Mouse (Mus musculus) MEL (cell line): Measurements from ENCODE around the gene Zfp775. TPM values are rescaled to one million over a fixed set of nuclear protein-coding genes. Genes with fewer than 3 reads are reported as not detected.

Source experiments
- DNase-seq: peaks from one replicate; pipeline ENCODE4 v3.0.0; 2011; ENCODE audit warnings: low read depth, low spot score
- H3K27ac ChIP-seq: 2 replicates; pipeline ENCODE4 v1.5.1; 2012; ENCODE audit warnings: low read depth, mild to moderate bottlenecking, control low read depth, low read length, moderate library complexity; ENCODE audit not compliant: control insufficient read depth
- H3K27me3 ChIP-seq, 2 experiments: fragments of 150-350 bp in 1 of 2; sonication (generic) in 1 of 2; 2 replicates each; pipeline ENCODE4 v1.6.1; 2012; ENCODE audit warnings: low read length in 2 of 2, mild to moderate bottlenecking in 2 of 2, improper control_type of control experiment in 1 of 2, moderate library complexity in 1 of 2; ENCODE audit not compliant: insufficient read depth in 2 of 2, control insufficient read depth in 1 of 2
- H3K36me3 ChIP-seq, 2 experiments: 2 replicates each; pipeline ENCODE4 v1.6.1; 2012 to 2014; ENCODE audit warnings: low read length in 2 of 2, improper control_type of control experiment in 1 of 2, inconsistent platforms in 1 of 2, mild to moderate bottlenecking in 1 of 2; ENCODE audit not compliant: insufficient read depth in 2 of 2, control insufficient read depth in 1 of 2
- H3K4me1 ChIP-seq, 2 experiments: fragments of 150-350 bp in 1 of 2; sonication (generic) in 1 of 2; 2 replicates each; pipeline ENCODE4 v1.6.1; 2012; ENCODE audit warnings: low read length in 2 of 2, improper control_type of control experiment in 1 of 2, mild to moderate bottlenecking in 1 of 2; ENCODE audit not compliant: insufficient read depth in 2 of 2, control insufficient read depth in 1 of 2
- H3K4me3 ChIP-seq, 2 experiments: fragments of 150-350 bp in 1 of 2; sonication (generic) in 1 of 2; 2 replicates each; pipeline ENCODE4 v1.5.1; 2012; ENCODE audit warnings: low read depth in 2 of 2, low read length in 2 of 2, mild to moderate bottlenecking in 2 of 2, moderate library complexity in 2 of 2, control low read depth in 1 of 2, improper control_type of control experiment in 1 of 2; ENCODE audit not compliant: control insufficient read depth in 1 of 2, insufficient read depth in 1 of 2
- H3K79me2 ChIP-seq: 2 replicates; pipeline ENCODE4 v1.6.1; 2012; ENCODE audit warnings: mild to moderate bottlenecking, low read length, moderate library complexity; ENCODE audit not compliant: control insufficient read depth, poor library complexity, insufficient read depth
- H3K9ac ChIP-seq: 2 replicates; pipeline ENCODE4 v1.6.1; 2012; ENCODE audit warnings: low read depth, mild to moderate bottlenecking, control low read depth, low read length, moderate library complexity; ENCODE audit not compliant: control insufficient read depth, poor library complexity, severe bottlenecking
- H3K9me3 ChIP-seq: fragments of 150-350 bp; sonication (generic); replicated peaks from 2 replicates; pipeline ENCODE4 v1.6.1; 2012; ENCODE audit warnings: mild to moderate bottlenecking, low read length, improper control_type of control experiment, moderate library complexity; ENCODE audit not compliant: insufficient read depth
- BHLHE40 ChIP-seq: IDR thresholded peaks from 2 replicates; pipeline ENCODE4 v1.6.1; 2012; ENCODE audit warnings: low read depth, mild to moderate bottlenecking, inconsistent platforms, low read length, improper control_type of control experiment, borderline replicate concordance
- CHD1 ChIP-seq: IDR thresholded peaks from 2 replicates; pipeline ENCODE4 v1.6.1; 2012; ENCODE audit warnings: low read depth, mild to moderate bottlenecking, inconsistent platforms, low read length, improper control_type of control experiment
- CTCF ChIP-seq, 3 experiments: IDR thresholded peaks in 2 of 3; conservative IDR thresholded peaks in 1 of 3; 2 replicates each; pipeline ENCODE4 v1.5.1; 2011 to 2012; ENCODE audit warnings: low read length in 3 of 3, low read depth in 2 of 3, mild to moderate bottlenecking in 2 of 3, improper control_type of control experiment in 1 of 3, inconsistent platforms in 1 of 3, mixed read lengths in 1 of 3, moderate library complexity in 1 of 3; ENCODE audit not compliant: control insufficient read depth in 1 of 3, insufficient read depth in 1 of 3, poor library complexity in 1 of 3, severe bottlenecking in 1 of 3
- ELF1 ChIP-seq: IDR thresholded peaks from 2 replicates; pipeline ENCODE4 v1.6.1; 2014; ENCODE audit warnings: low read depth, mild to moderate bottlenecking, inconsistent platforms, low read length, improper control_type of control experiment, moderate library complexity
- EP300 ChIP-seq, 2 experiments: IDR thresholded peaks; 2 replicates each; pipeline ENCODE4 v1.6.1; 2011; ENCODE audit warnings: improper control_type of control experiment in 2 of 2, low read length in 2 of 2, low read depth in 1 of 2, mild to moderate bottlenecking in 1 of 2
- GABPA ChIP-seq: IDR thresholded peaks from 2 replicates; pipeline ENCODE4 v1.6.1; 2012; ENCODE audit warnings: low read depth, mild to moderate bottlenecking, inconsistent platforms, low read length, improper control_type of control experiment, moderate library complexity
- JUND ChIP-seq: IDR thresholded peaks from 2 replicates; pipeline ENCODE4 v1.6.1; 2011; ENCODE audit warnings: low read depth, mild to moderate bottlenecking, improper control_type of control experiment, low read length
- MAFK ChIP-seq: IDR thresholded peaks from 2 replicates; pipeline ENCODE4 v1.6.1; 2011; ENCODE audit warnings: low read depth, mild to moderate bottlenecking, low read length, improper control_type of control experiment, borderline replicate concordance
- MAX ChIP-seq: IDR thresholded peaks from 2 replicates; pipeline ENCODE4 v1.6.1; 2011; ENCODE audit warnings: low read length, improper control_type of control experiment
- MAZ ChIP-seq: IDR thresholded peaks from 2 replicates; pipeline ENCODE4 v1.6.1; 2012; ENCODE audit warnings: low read depth, mild to moderate bottlenecking, inconsistent platforms, low read length, improper control_type of control experiment
- MEF2A ChIP-seq: IDR thresholded peaks from 2 replicates; pipeline ENCODE4 v1.6.1; 2014; ENCODE audit warnings: low read depth, mild to moderate bottlenecking, inconsistent platforms, low read length, improper control_type of control experiment; ENCODE audit not compliant: poor library complexity, insufficient replicate concordance, severe bottlenecking; ENCODE audit errors: extremely low read depth
- MXI1 ChIP-seq: IDR thresholded peaks from 2 replicates; pipeline ENCODE4 v1.6.1; 2011; ENCODE audit warnings: mild to moderate bottlenecking, low read depth, low read length, improper control_type of control experiment
- NELFE ChIP-seq: IDR thresholded peaks from 2 replicates; pipeline ENCODE4 v1.6.1; 2011; ENCODE audit warnings: low read depth, low read length, improper control_type of control experiment
- NRF1 ChIP-seq: IDR thresholded peaks from 2 replicates; pipeline ENCODE4 v1.6.1; 2014; ENCODE audit warnings: low read depth, mild to moderate bottlenecking, inconsistent platforms, low read length, improper control_type of control experiment, moderate library complexity; ENCODE audit not compliant: poor library complexity, insufficient read depth, severe bottlenecking
- POLR2AphosphoS2 ChIP-seq: IDR thresholded peaks from 2 replicates; pipeline ENCODE4 v1.6.1; 2011; ENCODE audit warnings: low read length, improper control_type of control experiment
- POLR2AphosphoS5 ChIP-seq: IDR thresholded peaks from 2 replicates; pipeline ENCODE4 v1.6.1; 2012; ENCODE audit warnings: low read depth, borderline replicate concordance, mild to moderate bottlenecking, inconsistent platforms, low read length, moderate library complexity, mixed read lengths
- RAD21 ChIP-seq: IDR thresholded peaks from 2 replicates; pipeline ENCODE4 v1.6.1; 2011; ENCODE audit warnings: mild to moderate bottlenecking, low read depth, low read length, improper control_type of control experiment
- SIN3A ChIP-seq: IDR thresholded peaks from 2 replicates; pipeline ENCODE4 v1.6.1; 2012; ENCODE audit warnings: low read length, improper control_type of control experiment, inconsistent platforms
- SMC3 ChIP-seq: IDR thresholded peaks from 2 replicates; pipeline ENCODE4 v1.6.1; 2011; ENCODE audit warnings: low read depth, low read length, improper control_type of control experiment
- TBP ChIP-seq: IDR thresholded peaks from 2 replicates; pipeline ENCODE4 v1.8.0; 2011; ENCODE audit warnings: low read depth, low read length, improper control_type of control experiment
- TCF12 ChIP-seq: IDR thresholded peaks from 2 replicates; pipeline ENCODE4 v1.6.1; 2014; ENCODE audit warnings: low read depth, mild to moderate bottlenecking, inconsistent platforms, low read length, improper control_type of control experiment, moderate library complexity
- UBTF ChIP-seq: IDR thresholded peaks from 2 replicates; pipeline ENCODE4 v1.6.1; 2012; ENCODE audit warnings: low read depth, mild to moderate bottlenecking, inconsistent platforms, low read length, improper control_type of control experiment, moderate library complexity, borderline replicate concordance; ENCODE audit not compliant: insufficient read depth
- USF1 ChIP-seq: IDR thresholded peaks from 2 replicates; pipeline ENCODE4 v1.6.1; 2014; ENCODE audit warnings: low read depth, mild to moderate bottlenecking, inconsistent platforms, low read length, improper control_type of control experiment, moderate library complexity
- USF2 ChIP-seq, 2 experiments: IDR thresholded peaks; 2 replicates each; pipeline ENCODE4 v1.6.1; 2011 to 2012; ENCODE audit warnings: improper control_type of control experiment in 2 of 2, low read length in 2 of 2, borderline replicate concordance in 1 of 2, inconsistent platforms in 1 of 2, low read depth in 1 of 2, mild to moderate bottlenecking in 1 of 2; ENCODE audit not compliant: insufficient read depth in 1 of 2
- ZC3H11A ChIP-seq: IDR thresholded peaks from 2 replicates; pipeline ENCODE4 v1.6.1; 2012; ENCODE audit warnings: low read depth, mild to moderate bottlenecking, inconsistent platforms, low read length, improper control_type of control experiment
- ZMIZ1 ChIP-seq: IDR thresholded peaks from 2 replicates; pipeline ENCODE4 v1.6.1; 2012; ENCODE audit warnings: low read depth, mild to moderate bottlenecking, inconsistent platforms, low read length, improper control_type of control experiment, moderate library complexity
- polyA plus RNA-seq, 2 experiments: library from polyadenylated mRNA; stranded (reverse) in 1 of 2; unstranded in 1 of 2; fragments of >175 nt in 1 of 2; fragments of >200 nt in 1 of 2; gene quantifications; 2 replicates each; pipeline versions ENCODE4 v1.2.1 to v1.2.4; 2012; ENCODE audit warnings: low replicate concordance in 2 of 2, low read depth in 1 of 2; ENCODE audit not compliant: insufficient read length in 2 of 2, insufficient read depth in 1 of 2, missing spikeins in 1 of 2
- total RNA-seq: library from RNA; depleted of rRNA; stranded (reverse); fragments of 300-350 nt; gene quantifications from 2 replicates; pipeline ENCODE4 v1.2.3, GENCODE M21; 2012

Zfp775 gene
- total and polyA plus RNA-seq, 3 experiments = not detected

DNA sequence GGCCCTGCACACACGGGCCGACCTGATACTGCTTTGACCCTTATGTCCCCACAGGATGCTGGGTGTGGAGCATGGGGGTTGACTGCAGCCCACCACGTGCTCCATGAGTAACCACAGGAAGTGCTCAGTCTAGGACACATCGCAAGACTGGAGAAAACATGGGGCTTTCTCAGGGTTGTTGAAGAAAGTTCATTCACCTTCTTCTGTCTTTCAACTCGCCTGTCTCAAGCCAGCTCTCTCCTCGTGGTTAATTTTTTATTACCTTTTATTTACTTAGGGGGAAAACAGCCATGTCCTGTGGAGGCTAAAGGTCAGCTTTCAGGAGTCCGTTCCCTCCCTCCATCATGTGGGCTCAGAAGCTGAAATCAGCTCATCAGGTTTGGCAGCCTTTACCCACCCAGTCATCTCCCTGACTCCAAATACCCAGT is 64.3 kb downstream of the Zfp775 start:
- no peak for TF ChIP-seq CHD1
- TF ChIP-seq NELFE = no peak
- TF ChIP-seq MAX = no peak
- TF ChIP-seq POLR2AphosphoS5 = no peak
- no peak for TF ChIP-seq ZMIZ1
- TF ChIP-seq MAZ = no peak
- no peak for TF ChIP-seq ELF1
- no peak for TF ChIP-seq CTCF (IDR thresholded peaks at IDR 0.05 in 2 of 3, conservative IDR thresholded peaks at IDR 0.05 in 1 of 3; ENCODE audit: control insufficient read depth in 1 of 3, insufficient read depth in 1 of 3, low read depth in 2 of 3, low read length in 3 of 3, poor library complexity in 1 of 3, severe bottlenecking in 1 of 3)
- TF ChIP-seq JUND = no peak
- TF ChIP-seq POLR2AphosphoS2 = no peak
- no peak for TF ChIP-seq SMC3
- no peak for TF ChIP-seq USF2 (IDR thresholded peaks at IDR 0.05; ENCODE audit: borderline replicate concordance in 1 of 2, insufficient read depth in 1 of 2, low read depth in 1 of 2, low read length in 2 of 2)
- TF ChIP-seq SIN3A = no peak
- no peak for TF ChIP-seq USF1
- TF ChIP-seq NRF1 = no peak
- TF ChIP-seq TCF12 = no peak
- TF ChIP-seq ZC3H11A = no peak
- no peak for TF ChIP-seq EP300 (IDR thresholded peaks at IDR 0.05; ENCODE audit: low read depth in 1 of 2, low read length in 2 of 2)
- TF ChIP-seq MEF2A = no peak
- Histone ChIP-seq H3K9me3 (no peaks in the 10 kb centered on the region), H3K79me2 (no peaks in the 10 kb centered on the region), H3K27me3 (no peaks in the 10 kb centered on the region), H3K36me3 (no peaks in the 10 kb centered on the region), H3K9ac (no peak overlapping the region), H3K4me1 (no peaks in the 10 kb centered on the region), H3K4me3 (no peak overlapping the region), H3K27ac (no peak overlapping the region)
- no peak for DNase-seq

DNA sequence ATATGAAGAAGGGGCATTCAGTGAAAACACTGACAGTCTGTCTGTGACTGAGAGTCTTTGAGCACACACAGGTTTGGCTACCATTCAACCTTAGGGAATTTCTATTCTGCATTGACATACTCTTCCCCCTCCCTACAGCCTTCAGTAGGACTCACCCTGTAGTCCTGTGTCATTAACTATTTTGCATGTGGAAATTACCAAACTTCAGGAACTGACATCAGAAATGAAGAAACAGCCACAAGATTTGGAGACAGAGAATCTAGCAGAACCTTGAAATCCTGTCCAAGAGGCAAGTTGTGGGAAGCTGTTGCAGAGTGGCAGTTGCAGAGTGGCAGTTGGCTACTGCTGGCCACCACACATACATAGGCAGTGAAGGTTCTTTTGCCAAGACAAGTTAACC is 66.2 kb downstream of the Zfp775 start:
- no peak for DNase-seq
- no peak overlapping the region for H3K27ac ChIP-seq
- no peaks in the 10 kb centered on the region for H3K4me1 ChIP-seq
- H3K36me3 ChIP-seq = no peaks in the 10 kb centered on the region
- H3K79me2 ChIP-seq = no peaks in the 10 kb centered on the region
- no peak overlapping the region for H3K4me3 ChIP-seq
- H3K27me3 ChIP-seq = no peaks in the 10 kb centered on the region
- H3K9ac ChIP-seq = no peak overlapping the region
- no peak for TF ChIP-seq UBTF
- no peak for TF ChIP-seq SIN3A
- no peak for TF ChIP-seq NELFE
- TF ChIP-seq TBP = no peak
- TF ChIP-seq ZC3H11A = no peak
- TF ChIP-seq MEF2A = no peak
- no peak for TF ChIP-seq MXI1
- no peak for TF ChIP-seq GABPA
- TF ChIP-seq MAFK = no peak
- no peak for TF ChIP-seq CTCF (IDR thresholded peaks at IDR 0.05 in 2 of 3, conservative IDR thresholded peaks at IDR 0.05 in 1 of 3; ENCODE audit: control insufficient read depth in 1 of 3, insufficient read depth in 1 of 3, low read depth in 2 of 3, low read length in 3 of 3, poor library complexity in 1 of 3, severe bottlenecking in 1 of 3)
- TF ChIP-seq RAD21 = no peak
- no peak for TF ChIP-seq BHLHE40
- no peaks in the 10 kb centered on the region for H3K9me3 ChIP-seq
